Mouse (Mus musculus) intestine, embryonic 16.5 days (tissue): ENCODE results near the gene Ttc30a1. TPM values are rescaled to one million over a fixed set of nuclear protein-coding genes. Genes with fewer than 3 reads are reported as not detected.
"Not testable (repeated sequence)": the region's sequence is repeated elsewhere in the genome, so short reads cannot be mapped to it uniquely, and the experiment has no call there.

Experiments used
- ATAC-seq: fragments of 200-750 bp; cut with Nextera tagmentation; 2 replicates; pipeline ENCODE4 v1.8.0; 2017; ENCODE audit warnings: moderate TSS enrichment, moderate library complexity
- H3K27ac ChIP-seq: fragments of 300-500 bp; sonication (generic); 2 replicates; pipeline ENCODE4 v1.5.1; 2014; ENCODE audit warnings: mild to moderate bottlenecking, low read length
- H3K27me3 ChIP-seq: fragments of 300-500 bp; sonication (generic); replicated peaks from 2 replicates; pipeline ENCODE4 v1.6.1; 2014; ENCODE audit warnings: low read length, control low read depth, mixed read lengths; ENCODE audit not compliant: control insufficient read depth, insufficient read depth
- H3K36me3 ChIP-seq: fragments of 300-500 bp; sonication (generic); 2 replicates; pipeline ENCODE4 v1.6.1; 2014; ENCODE audit warnings: low read length, control low read depth; ENCODE audit not compliant: control insufficient read depth, insufficient read depth
- H3K4me1 ChIP-seq: fragments of 300-500 bp; sonication (generic); 2 replicates; pipeline ENCODE4 v1.6.1; 2014; ENCODE audit warnings: low read length, control low read depth, mixed read lengths; ENCODE audit not compliant: control insufficient read depth, insufficient read depth
- H3K4me2 ChIP-seq: fragments of 300-500 bp; sonication (generic); 2 replicates; pipeline ENCODE4 v1.6.1; 2014; ENCODE audit warnings: low read depth, low read length, control low read depth
- H3K4me3 ChIP-seq: fragments of 300-500 bp; sonication (generic); 2 replicates; pipeline ENCODE4 v1.5.1; 2014; ENCODE audit warnings: mild to moderate bottlenecking, low read length
- H3K9ac ChIP-seq: fragments of 300-500 bp; sonication (generic); 2 replicates; pipeline ENCODE4 v1.6.1; 2014; ENCODE audit warnings: low read depth, low read length
- H3K9me3 ChIP-seq: fragments of 300-500 bp; sonication (generic); 2 replicates; pipeline ENCODE4 v1.6.1; 2016; ENCODE audit warnings: low read length, control low read depth; ENCODE audit not compliant: control insufficient read depth
- WGBS: fragments of 180-500 bp; shearing (Covaris S2); extraction: QIAGEN DNeasy Blood & Tissue Kit; methylation state at CpG from one replicate; pipeline ENCODE4 v1.1.7; 2014; 5-methylcytosine and 5-hydroxymethylcytosine counted together
- polyA plus RNA-seq: library from polyadenylated mRNA; unstranded; fragments of >200 nt; fragmentation: Nextera tagmentation; extraction: Ambion mirVana; gene quantifications from 2 replicates; pipeline ENCODE4 v1.2.1, GENCODE M21; 2015

Ttc30a1 gene
- 5.1 and 5.2 TPM in 2 replicates for polyA plus RNA-seq

GRCm38 (mm10) chr2:75981440-75982081, at the start of gene Ttc30a1:
Gene Ttc30a1, minus strand, starts transcription at chr2:75981967.
- 3% methylated on average over 29 of the region's 34 CpGs for WGBS
- ATAC-seq: peak; percentile 77
- not testable (repeated sequence) for H3K27ac ChIP-seq

DNA sequence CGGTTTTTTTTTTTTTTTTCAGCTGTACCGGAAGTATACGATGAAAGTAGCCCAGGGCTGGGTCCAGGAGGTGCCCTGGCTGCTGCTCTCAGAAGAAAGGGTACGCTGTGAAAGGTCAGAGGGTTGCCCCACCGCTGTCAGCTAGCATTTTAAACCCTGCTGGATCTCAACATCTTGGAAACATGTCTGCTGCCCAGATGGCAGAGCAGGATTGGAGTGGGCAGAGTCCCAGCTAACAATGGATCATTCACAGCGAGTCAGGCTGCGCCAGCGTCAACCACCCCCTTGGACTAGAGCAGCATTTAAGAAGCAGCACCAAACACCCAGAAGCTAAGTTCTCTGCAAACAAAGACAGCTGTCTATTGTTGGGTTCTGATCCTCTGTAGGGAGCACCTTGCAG, 48.3 kb upstream of the Ttc30a1 start:
- ATAC-seq: no peak
- H3K4me2 ChIP-seq: no peak overlapping the region
- no peaks in the 10 kb centered on the region for H3K9me3 ChIP-seq
- peak overlapping the region; percentile 10; the same call in 1 of the 2 replicates for H3K9ac ChIP-seq
- H3K4me1 ChIP-seq: peaks cover 11% of the 10 kb centered on the region
- H3K27me3 ChIP-seq: no peaks in the 10 kb centered on the region
- H3K36me3 ChIP-seq: no peaks in the 10 kb centered on the region
- H3K4me3 ChIP-seq: no peak overlapping the region
- no peak overlapping the region for H3K27ac ChIP-seq
- WGBS: 44% methylated on average over 8 of the region's 8 CpGs

More at GRCm38 (mm10) chr2:75981440-75982081, at the start of gene Ttc30a1:
- not testable (repeated sequence) for H3K9me3 ChIP-seq, H3K4me1 ChIP-seq, H3K27me3 ChIP-seq, H3K36me3 ChIP-seq
- Histone ChIP-seq H3K9ac (peak within 1 kb of the TSS; percentile 71), H3K4me2 (peak within 1 kb of the TSS; percentile 64), H3K4me3 (peak within 1 kb of the TSS; percentile 57)

- H3K36me3 ChIP-seq: no peaks in the 10 kb centered on the region
- H3K27ac ChIP-seq: no peak overlapping the region
- ATAC-seq: no peak
- no peaks in the 10 kb centered on the region for H3K9me3 ChIP-seq
- H3K4me3 ChIP-seq: no peak overlapping the region
- peak overlapping the region; percentile 20; the same call in 1 of the 2 replicates for H3K4me2 ChIP-seq
- peak overlapping the region; percentile 36; the same call in 1 of the 2 replicates for H3K9ac ChIP-seq
- WGBS: 22% methylated on average over 20 of the region's 20 CpGs
- peaks cover 11% of the 10 kb centered on the region for H3K4me1 ChIP-seq
- H3K27me3 ChIP-seq: no peaks in the 10 kb centered on the region
Observed at GRCm38 (mm10) chr2:76029081-76029901, 47.5 kb upstream of the Ttc30a1 start.

- H3K4me2 ChIP-seq: no peak overlapping the region
- no peaks in the 10 kb centered on the region for H3K36me3 ChIP-seq
- H3K4me3 ChIP-seq: no peak overlapping the region
- H3K4me1 ChIP-seq: no peaks in the 10 kb centered on the region
- H3K27me3 ChIP-seq: no peaks in the 10 kb centered on the region
- no peaks in the 10 kb centered on the region for H3K9me3 ChIP-seq
- ATAC-seq: no peak
- no peak overlapping the region for H3K9ac ChIP-seq
- 33% methylated on average over 7 of the region's 7 CpGs for whole genome bisulfite sequencing
- H3K27ac ChIP-seq: no peak overlapping the region
Observed at GRCm38 (mm10) chr2:76016890-76017289, 35.1 kb upstream of the Ttc30a1 start.

DNA sequence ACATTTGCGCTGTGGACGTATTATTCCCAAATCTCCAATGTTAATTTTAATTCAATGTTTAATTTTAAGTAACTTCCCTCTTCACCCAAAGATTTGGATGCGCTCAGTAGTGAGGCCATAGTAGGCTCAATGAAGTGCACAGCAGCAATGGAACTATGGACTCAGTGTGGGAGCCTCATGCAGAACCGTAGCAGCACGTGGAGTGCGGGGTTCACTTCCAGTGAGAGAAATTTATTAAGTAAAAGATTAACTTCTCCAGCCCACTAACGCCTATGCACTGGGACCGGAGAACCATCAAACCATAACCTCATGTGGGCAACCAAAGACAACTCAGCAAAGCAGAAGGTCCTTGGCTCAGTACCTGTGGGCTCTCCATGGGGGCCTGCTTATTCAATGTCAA, 34.4 kb upstream of the Ttc30a1 start:
- Histone ChIP-seq H3K9me3 (no peaks in the 10 kb centered on the region), H3K4me1 (no peaks in the 10 kb centered on the region), H3K36me3 (no peaks in the 10 kb centered on the region), H3K27ac (no peak overlapping the region), H3K4me2 (no peak overlapping the region), H3K4me3 (no peak overlapping the region), H3K9ac (no peak overlapping the region), H3K27me3 (no peaks in the 10 kb centered on the region)
- WGBS: 74% methylated on average over 8 of the region's 8 CpGs
- peak; percentile 63 for ATAC-seq

DNA sequence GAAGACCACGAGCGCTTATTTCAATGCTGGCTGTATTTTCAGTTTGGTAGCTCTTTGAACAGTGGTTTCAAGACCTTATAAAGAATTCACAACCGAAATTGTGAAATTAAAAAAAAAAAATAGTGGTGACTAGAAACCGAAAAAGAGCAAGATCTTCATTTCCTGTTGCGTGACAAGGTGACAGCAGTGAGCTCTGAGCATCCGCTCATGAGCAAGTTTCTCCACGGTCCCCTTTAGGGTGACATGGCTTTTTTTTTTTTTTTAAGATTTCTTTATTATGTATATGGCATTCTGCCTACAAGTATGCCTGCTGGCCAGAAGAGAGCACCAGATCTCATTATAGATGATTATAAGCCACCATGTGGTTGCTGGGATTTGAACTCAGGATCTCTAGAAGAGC, 33.7 kb upstream of the Ttc30a1 start:
- Histone ChIP-seq H3K36me3 (no peaks in the 10 kb centered on the region), H3K4me1 (no peaks in the 10 kb centered on the region), H3K4me3 (no peak overlapping the region), H3K4me2 (no peak overlapping the region), H3K9ac (no peak overlapping the region), H3K9me3 (no peaks in the 10 kb centered on the region), H3K27ac (no peak overlapping the region), H3K27me3 (no peaks in the 10 kb centered on the region)
- ATAC-seq: no peak
- 91% methylated on average over 7 of the region's 7 CpGs for WGBS

DNA sequence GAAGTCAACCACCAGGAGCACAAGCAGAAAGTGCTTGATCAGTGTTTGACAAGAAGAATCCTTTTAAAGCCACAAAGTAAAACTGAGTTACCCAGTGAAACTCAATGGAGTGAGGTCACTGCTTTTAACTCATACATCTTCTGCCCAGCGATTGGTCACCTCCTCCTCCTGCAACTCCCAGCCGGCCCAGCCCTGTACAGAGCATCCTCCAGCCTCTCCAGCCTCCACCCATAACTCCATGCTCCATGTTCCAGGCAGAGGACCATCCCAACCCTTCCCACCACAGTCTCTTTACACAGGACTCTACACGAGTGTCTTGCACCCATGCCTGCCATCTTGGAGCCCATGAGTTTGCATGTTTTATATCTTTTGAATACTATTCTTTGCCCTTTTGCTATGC, 32.9 kb upstream of the Ttc30a1 start:
- H3K9ac ChIP-seq: no peak overlapping the region
- H3K4me3 ChIP-seq: no peak overlapping the region
- H3K27ac ChIP-seq: no peak overlapping the region
- no peaks in the 10 kb centered on the region for H3K27me3 ChIP-seq
- ATAC-seq: no peak
- H3K4me2 ChIP-seq: no peak overlapping the region
- H3K4me1 ChIP-seq: no peaks in the 10 kb centered on the region
- WGBS: 81% methylated on average over 3 of the region's 3 CpGs
- H3K9me3 ChIP-seq: no peaks in the 10 kb centered on the region
- no peaks in the 10 kb centered on the region for H3K36me3 ChIP-seq

DNA sequence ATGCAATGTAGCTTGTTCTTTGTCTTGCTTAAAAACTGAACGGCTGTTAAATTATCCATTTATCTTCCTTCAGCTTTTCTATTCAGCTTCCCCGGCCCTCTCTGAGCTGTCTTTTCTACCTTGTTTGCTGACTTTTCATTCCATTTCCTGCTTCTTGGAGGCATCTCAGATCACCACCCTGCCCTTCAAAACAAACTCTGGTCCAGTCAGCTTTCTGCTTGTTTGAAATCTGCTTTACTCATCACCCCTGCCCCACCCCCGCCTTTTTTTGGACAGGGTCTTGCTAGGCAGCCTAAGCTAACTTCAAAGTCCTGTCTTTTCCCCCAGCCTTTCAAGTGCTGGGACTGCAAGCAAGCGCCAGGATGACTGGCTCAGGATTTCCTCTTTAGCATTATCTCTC, 24.4 kb upstream of the Ttc30a1 start:
- H3K4me3 ChIP-seq: no peak overlapping the region
- H3K36me3 ChIP-seq: no peaks in the 10 kb centered on the region
- H3K9me3 ChIP-seq: no peaks in the 10 kb centered on the region
- WGBS: 25% methylated on average over 4 of the region's 4 CpGs
- H3K27me3 ChIP-seq: no peaks in the 10 kb centered on the region
- no peak overlapping the region for H3K27ac ChIP-seq
- no peak for ATAC-seq
- H3K9ac ChIP-seq: no peak overlapping the region
- H3K4me1 ChIP-seq: no peaks in the 10 kb centered on the region
- no peak overlapping the region for H3K4me2 ChIP-seq

DNA sequence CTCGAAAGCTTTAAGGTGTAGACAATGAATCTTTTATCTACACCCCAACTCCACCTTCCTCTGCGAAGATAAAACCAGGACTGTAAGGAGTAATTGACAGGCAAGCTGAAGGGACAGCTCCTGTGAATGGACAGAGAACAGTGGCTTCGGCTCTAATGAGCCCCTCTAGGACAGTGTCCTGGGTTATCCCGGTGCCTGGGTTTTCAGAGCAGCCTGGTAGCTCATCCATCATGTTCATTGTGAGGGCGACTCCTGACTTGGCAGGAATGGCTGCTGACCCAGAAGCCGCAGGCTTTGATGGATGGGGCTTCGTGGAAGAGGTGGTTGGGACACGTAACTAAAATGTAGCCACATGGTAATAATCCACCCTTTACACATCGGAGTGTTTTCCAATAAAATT, 21.1 kb upstream of the Ttc30a1 start:
- Histone ChIP-seq H3K4me1 (peaks cover 7% of the 10 kb centered on the region; the same call in 1 of the 2 replicates), H3K9me3 (no peaks in the 10 kb centered on the region), H3K4me2 (no peak overlapping the region), H3K27ac (no peak overlapping the region), H3K27me3 (no peaks in the 10 kb centered on the region), H3K36me3 (no peaks in the 10 kb centered on the region), H3K4me3 (no peak overlapping the region), H3K9ac (no peak overlapping the region)
- 48% methylated on average over 9 of the region's 9 CpGs for WGBS
- ATAC-seq: no peak
